Mouse (Mus musculus): ENCODE data around the gene Fam171a1. TPM values are rescaled to one million over a fixed set of nuclear protein-coding genes. Genes with fewer than 3 reads are reported as not detected.
A peak's percentile ranks its signal among the peaks of the same experiment; 100 is the strongest.

Fam171a1 gene
- polyA plus RNA-seq, 1 experiment from 2014 or later, result 28.1 TPM

- peak overlapping the region; percentile 90 for H3K27ac ChIP-seq
- under 1% methylated on average over 86 of the region's 93 CpGs for WGBS
- no peaks in the 10 kb centered on the region for H3K27me3 ChIP-seq
- peak overlapping the region; percentile 87 for H3K4me3 ChIP-seq
- H3K9ac ChIP-seq, result peak overlapping the region; percentile 91
- H3K4me1 ChIP-seq, result peaks cover 13% of the 10 kb centered on the region
- no peaks in the 10 kb centered on the region for H3K9me3 ChIP-seq
- ATAC-seq (ENCODE audit: insufficient number of reproducible peaks, insufficient read depth, low FRiP score, low TSS enrichment, low read depth), result peak; percentile 86
- peak overlapping the region; percentile 66 for H3K4me2 ChIP-seq
- no peaks in the 10 kb centered on the region for H3K36me3 ChIP-seq
Observed at GRCm38 (mm10) chr2:3118203-3118941, 4.3 kb downstream of the Fam171a1 start.

- no peaks in the 10 kb centered on the region for H3K36me3 ChIP-seq
- H3K27me3 ChIP-seq, result no peaks in the 10 kb centered on the region
- 0 out of 2 replicates have a peak, but pooled peaks have one; percentile 17 for ATAC-seq (ENCODE audit: insufficient number of reproducible peaks, insufficient read depth, low FRiP score, low TSS enrichment, low read depth)
- peak overlapping the region; percentile 90; the same call in 1 of the 2 replicates for H3K27ac ChIP-seq
- peak overlapping the region; percentile 66 for H3K4me2 ChIP-seq
- peak overlapping the region; percentile 91 for H3K9ac ChIP-seq
- WGBS, result 3% methylated on average over 15 of the region's 16 CpGs
- peak overlapping the region; percentile 87 for H3K4me3 ChIP-seq
- H3K4me1 ChIP-seq, result peaks cover 13% of the 10 kb centered on the region
- no peaks in the 10 kb centered on the region for H3K9me3 ChIP-seq
Observed at GRCm38 (mm10) chr2:3118969-3119368, 4.9 kb downstream of the Fam171a1 start.

DNA sequence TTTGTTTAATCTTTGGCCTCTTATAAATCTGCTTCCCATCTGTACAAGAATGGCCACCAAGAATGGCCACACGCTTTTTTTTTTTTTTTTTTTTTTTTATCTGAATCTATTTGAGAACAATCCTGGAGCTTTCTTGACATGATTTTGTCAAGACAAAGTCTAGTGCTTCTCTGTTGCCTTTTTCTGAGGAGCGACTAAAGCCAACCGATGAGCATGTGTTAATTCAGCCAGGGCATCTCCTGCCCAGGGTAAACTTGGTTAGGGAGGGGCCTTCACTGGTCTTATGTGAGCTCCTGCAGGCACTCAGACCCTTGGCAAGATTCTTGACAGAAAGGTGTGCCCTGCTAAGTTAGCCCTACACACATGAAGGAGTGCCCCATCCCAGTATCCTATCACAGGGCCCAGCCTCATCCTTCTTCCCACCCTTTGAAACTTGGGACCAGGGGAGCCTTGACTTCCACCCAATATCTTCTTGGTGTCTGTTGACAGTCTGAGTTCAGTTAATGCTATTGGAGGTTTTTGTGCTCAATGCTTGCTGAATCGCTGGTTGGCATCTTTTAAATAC, 5.4 kb downstream of the Fam171a1 start:
- 30% methylated on average over 4 of the region's 4 CpGs for WGBS
- H3K36me3 ChIP-seq, result no peaks in the 10 kb centered on the region
- no peaks in the 10 kb centered on the region for H3K27me3 ChIP-seq
- ATAC-seq (ENCODE audit: insufficient number of reproducible peaks, insufficient read depth, low FRiP score, low TSS enrichment, low read depth), result no peak
- no peaks in the 10 kb centered on the region for H3K9me3 ChIP-seq
- H3K4me3 ChIP-seq, result peak overlapping the region; percentile 87
- H3K4me1 ChIP-seq, result peaks cover 11% of the 10 kb centered on the region
- H3K9ac ChIP-seq, result peak overlapping the region; percentile 91
- H3K27ac ChIP-seq, result no peak overlapping the region
- H3K4me2 ChIP-seq, result peak overlapping the region; percentile 66

DNA sequence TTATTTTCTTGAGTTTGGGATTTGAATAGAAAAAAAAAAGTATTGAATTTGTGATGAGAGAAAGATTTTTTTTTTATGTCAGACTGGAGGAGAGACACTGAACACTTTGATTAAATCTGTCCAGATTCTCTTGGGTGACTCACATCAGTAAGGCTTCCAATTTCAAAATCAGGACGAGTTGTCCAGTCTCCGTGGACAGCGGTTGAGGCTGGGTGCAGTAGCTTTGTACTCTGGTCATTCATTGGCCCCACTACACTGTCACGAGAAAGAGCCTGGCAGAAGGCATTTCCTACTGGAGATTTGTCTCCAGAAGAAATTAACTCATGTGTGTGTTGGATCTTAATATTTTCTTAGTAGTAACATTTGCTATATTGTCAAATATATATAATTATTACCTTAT, 8.5 kb downstream of the Fam171a1 start:
- Histone ChIP-seq H3K36me3 (no peaks in the 10 kb centered on the region), H3K27ac (no peak overlapping the region), H3K9me3 (no peaks in the 10 kb centered on the region), H3K4me2 (no peak overlapping the region), H3K4me1 (peaks cover 15% of the 10 kb centered on the region), H3K4me3 (no peak overlapping the region), H3K9ac (no peak overlapping the region), H3K27me3 (no peaks in the 10 kb centered on the region)
- 77% methylated on average over 4 of the region's 4 CpGs for WGBS
- no peak for ATAC-seq (ENCODE audit: insufficient number of reproducible peaks, insufficient read depth, low FRiP score, low TSS enrichment, low read depth)

GRCm38 (mm10) chr2:3127256-3127883, 13.3 kb downstream of the Fam171a1 start:
- peaks cover 5% of the 10 kb centered on the region; the same call in 1 of the 2 replicates for H3K4me1 ChIP-seq
- ATAC-seq (ENCODE audit: insufficient number of reproducible peaks, insufficient read depth, low FRiP score, low TSS enrichment, low read depth), result no peak
- no peaks in the 10 kb centered on the region for H3K36me3 ChIP-seq
- no peak overlapping the region for H3K9ac ChIP-seq
- H3K27ac ChIP-seq, result no peak overlapping the region
- no peak overlapping the region for H3K4me2 ChIP-seq
- no peaks in the 10 kb centered on the region for H3K27me3 ChIP-seq
- no peak overlapping the region for H3K4me3 ChIP-seq
- no peaks in the 10 kb centered on the region for H3K9me3 ChIP-seq
- 77% methylated on average over 4 of the region's 4 CpGs for WGBS

GRCm38 (mm10) chr2:3128344-3128871, 14.4 kb downstream of the Fam171a1 start:
- 62% methylated on average over 4 of the region's 4 CpGs for WGBS
- no peak overlapping the region for H3K4me2 ChIP-seq
- no peaks in the 10 kb centered on the region for H3K36me3 ChIP-seq
- no peak overlapping the region for H3K9ac ChIP-seq
- no peak overlapping the region for H3K27ac ChIP-seq
- H3K27me3 ChIP-seq, result no peaks in the 10 kb centered on the region
- no peak for ATAC-seq (ENCODE audit: insufficient number of reproducible peaks, insufficient read depth, low FRiP score, low TSS enrichment, low read depth)
- H3K9me3 ChIP-seq, result no peaks in the 10 kb centered on the region
- H3K4me1 ChIP-seq, result peaks cover 5% of the 10 kb centered on the region; the same call in 1 of the 2 replicates
- no peak overlapping the region for H3K4me3 ChIP-seq

GRCm38 (mm10) chr2:3128910-3129309, 14.9 kb downstream of the Fam171a1 start:
- H3K4me1 ChIP-seq, result peaks cover 5% of the 10 kb centered on the region; the same call in 1 of the 2 replicates
- H3K9me3 ChIP-seq, result no peaks in the 10 kb centered on the region
- H3K4me3 ChIP-seq, result no peak overlapping the region
- H3K27ac ChIP-seq, result no peak overlapping the region
- WGBS, result 53% methylated on average over 2 of the region's 2 CpGs
- H3K27me3 ChIP-seq, result no peaks in the 10 kb centered on the region
- H3K9ac ChIP-seq, result no peak overlapping the region
- no peak overlapping the region for H3K4me2 ChIP-seq
- H3K36me3 ChIP-seq, result no peaks in the 10 kb centered on the region
- no peak for ATAC-seq (ENCODE audit: insufficient number of reproducible peaks, insufficient read depth, low FRiP score, low TSS enrichment, low read depth)

- Histone ChIP-seq H3K4me3 (no peak overlapping the region), H3K9ac (no peak overlapping the region), H3K4me2 (no peak overlapping the region), H3K36me3 (no peaks in the 10 kb centered on the region), H3K27me3 (no peaks in the 10 kb centered on the region), H3K9me3 (no peaks in the 10 kb centered on the region), H3K27ac (no peak overlapping the region), H3K4me1 (peaks cover 17% of the 10 kb centered on the region)
- ATAC-seq (ENCODE audit: insufficient number of reproducible peaks, insufficient read depth, low FRiP score, low TSS enrichment, low read depth), result no peak
- 79% methylated on average over 9 of the region's 9 CpGs for WGBS
Observed at GRCm38 (mm10) chr2:3132473-3132872, 18.4 kb downstream of the Fam171a1 start.

DNA sequence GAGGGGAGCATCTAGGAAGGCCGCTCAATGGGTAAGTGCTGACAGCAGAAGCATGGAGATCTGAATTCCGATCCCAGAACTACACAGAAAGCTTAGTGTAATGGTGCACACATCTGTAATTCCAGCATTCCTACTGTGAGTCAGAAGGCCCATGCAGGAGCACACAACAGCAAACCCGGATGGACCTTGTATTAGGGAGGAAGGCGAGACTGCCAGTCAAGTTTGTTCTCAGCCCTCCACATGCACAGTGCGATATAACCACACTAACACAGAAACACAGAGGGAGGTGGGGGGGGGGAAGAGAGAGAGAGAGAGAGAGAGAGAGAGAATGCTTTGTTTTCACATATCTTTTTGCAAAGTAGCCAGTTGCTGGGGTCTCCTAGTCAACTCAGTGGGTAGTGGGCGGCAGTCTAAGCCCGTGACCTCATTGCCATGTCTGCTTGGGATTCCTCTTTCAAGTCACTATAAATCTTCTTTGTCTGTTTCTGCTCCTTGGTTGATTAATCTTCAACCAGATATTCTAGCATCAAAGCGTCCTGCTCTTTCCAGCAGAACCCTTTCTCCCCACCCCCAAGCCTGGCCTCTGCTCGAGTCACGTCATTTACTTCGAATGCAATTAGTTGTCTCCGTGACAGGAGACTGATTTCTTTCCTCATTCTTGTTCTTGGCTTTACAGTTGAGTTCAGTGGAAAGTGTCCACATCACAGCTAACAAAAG, 20.7 kb downstream of the Fam171a1 start:
- Histone ChIP-seq H3K4me1 (peaks cover 32% of the 10 kb centered on the region), H3K27ac (no peak overlapping the region), H3K9ac (no peak overlapping the region), H3K4me3 (no peak overlapping the region), H3K4me2 (no peak overlapping the region), H3K36me3 (no peaks in the 10 kb centered on the region), H3K9me3 (no peaks in the 10 kb centered on the region), H3K27me3 (no peaks in the 10 kb centered on the region)
- no peak; the same call in 1 of the 2 replicates for ATAC-seq (ENCODE audit: insufficient number of reproducible peaks, insufficient read depth, low FRiP score, low TSS enrichment, low read depth)
- WGBS, result 54% methylated on average over 12 of the region's 12 CpGs

DNA sequence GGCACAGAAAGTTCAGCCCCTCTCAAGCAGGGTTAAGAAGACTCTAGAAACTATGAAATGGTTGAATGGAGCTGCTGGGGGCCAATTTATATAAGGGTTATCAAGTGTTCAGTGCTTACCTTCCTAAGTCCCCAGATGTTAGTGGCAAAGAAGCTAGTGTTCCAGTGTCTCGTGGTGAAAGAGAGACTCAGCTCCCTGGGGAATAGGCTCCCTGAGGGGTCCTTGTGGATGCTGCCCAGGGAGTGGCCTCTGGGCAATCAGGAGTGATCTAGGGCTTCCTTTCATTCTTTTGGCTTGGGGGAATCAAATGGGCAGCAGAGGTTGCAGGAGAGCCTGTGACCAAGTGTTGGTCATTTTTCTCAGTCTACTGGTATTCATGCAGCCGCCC, 21.3 kb downstream of the Fam171a1 start:
- H3K36me3 ChIP-seq, result no peaks in the 10 kb centered on the region
- H3K27ac ChIP-seq, result no peak overlapping the region
- ATAC-seq (ENCODE audit: insufficient number of reproducible peaks, insufficient read depth, low FRiP score, low TSS enrichment, low read depth), result no peak
- no peak overlapping the region for H3K4me2 ChIP-seq
- WGBS, result 58% methylated on average over 2 of the region's 2 CpGs
- no peak overlapping the region for H3K4me3 ChIP-seq
- no peaks in the 10 kb centered on the region for H3K27me3 ChIP-seq
- peaks cover 32% of the 10 kb centered on the region for H3K4me1 ChIP-seq
- H3K9me3 ChIP-seq, result no peaks in the 10 kb centered on the region
- H3K9ac ChIP-seq, result no peak overlapping the region

DNA sequence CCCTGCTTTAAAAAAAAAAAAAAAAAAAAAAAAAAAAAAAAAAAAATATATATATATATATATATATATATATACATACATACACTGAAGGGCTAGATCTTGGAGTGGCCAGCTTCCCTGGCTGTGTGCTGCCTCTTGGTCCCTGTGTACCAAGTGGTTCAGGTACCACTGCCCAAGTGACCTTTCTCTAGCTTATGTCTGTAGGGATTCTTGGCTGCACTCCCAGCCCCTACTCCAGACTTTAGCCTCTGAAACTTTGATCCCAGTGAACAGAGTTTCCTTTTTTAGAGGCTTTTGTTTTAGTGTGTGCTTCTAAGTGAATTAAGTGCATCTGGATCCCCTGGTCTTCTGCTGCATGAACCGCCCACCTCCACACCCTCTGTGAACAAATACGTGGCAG, 24.3 kb downstream of the Fam171a1 start:
- Histone ChIP-seq H3K27me3 (no peaks in the 10 kb centered on the region), H3K36me3 (no peaks in the 10 kb centered on the region), H3K4me1 (peaks cover 32% of the 10 kb centered on the region), H3K27ac (no peak overlapping the region), H3K4me2 (no peak overlapping the region), H3K4me3 (no peak overlapping the region), H3K9me3 (no peaks in the 10 kb centered on the region), H3K9ac (no peak overlapping the region)
- ATAC-seq (ENCODE audit: insufficient number of reproducible peaks, insufficient read depth, low FRiP score, low TSS enrichment, low read depth), result no peak
- 56% methylated on average over 2 of the region's 2 CpGs for WGBS
